Mouse (Mus musculus) heart, embryonic 13.5 days (tissue): Measurements from ENCODE around the gene Sumf1. TPM values are rescaled to one million over a fixed set of nuclear protein-coding genes. Genes with fewer than 3 reads are reported as not detected.
A peak's percentile ranks its signal among the peaks of the same experiment; 100 is the strongest.

Experiments
- ATAC-seq: fragments of 200-750 bp; cut with Nextera tagmentation; 2 replicates; pipeline ENCODE4 v1.8.0; 2017; ENCODE audit warnings: moderate TSS enrichment; ENCODE audit not compliant: insufficient number of reproducible peaks, low FRiP score, low TSS enrichment; ENCODE audit errors: extremely low read depth
- H3K27ac ChIP-seq: fragments of 300-500 bp; sonication (generic); replicated peaks from 2 replicates; pipeline ENCODE4 v1.5.1; 2015; ENCODE audit warnings: moderate library complexity, mild to moderate bottlenecking, inconsistent platforms
- H3K27me3 ChIP-seq: fragments of 300-500 bp; sonication (generic); replicated peaks from 2 replicates; pipeline ENCODE4 v1.6.1; 2015; ENCODE audit warnings: mild to moderate bottlenecking, inconsistent platforms
- H3K36me3 ChIP-seq: fragments of 300-500 bp; sonication (generic); 2 replicates; pipeline ENCODE4 v1.6.1; 2015; ENCODE audit warnings: mild to moderate bottlenecking, inconsistent platforms
- H3K4me1 ChIP-seq: fragments of 300-500 bp; sonication (generic); 2 replicates; pipeline ENCODE4 v1.6.1; 2015; ENCODE audit warnings: inconsistent platforms
- H3K4me2 ChIP-seq: fragments of 300-500 bp; sonication (generic); 2 replicates; pipeline ENCODE4 v1.6.1; 2015; ENCODE audit warnings: inconsistent platforms, mild to moderate bottlenecking, moderate library complexity
- H3K4me3 ChIP-seq: fragments of 300-500 bp; sonication (generic); 2 replicates; pipeline ENCODE4 v1.5.1; 2015; ENCODE audit warnings: moderate library complexity, mild to moderate bottlenecking, inconsistent platforms
- H3K9ac ChIP-seq: fragments of 300-500 bp; sonication (generic); 2 replicates; pipeline ENCODE4 v1.6.1; 2015; ENCODE audit warnings: inconsistent platforms, mild to moderate bottlenecking, moderate library complexity
- H3K9me3 ChIP-seq: fragments of 300-500 bp; sonication (generic); 2 replicates; pipeline ENCODE4 v1.6.1; 2016; ENCODE audit warnings: inconsistent platforms
- WGBS: fragments of 180-500 bp; shearing (Covaris S2); methylation state at CpG from one replicate; pipeline ENCODE4 v1.1.7; 2015; ENCODE audit warnings: mixed read lengths; 5-methylcytosine and 5-hydroxymethylcytosine counted together
- polyA plus RNA-seq: library from polyadenylated mRNA; unstranded; fragments of >200 nt; fragmentation: Nextera tagmentation; extraction: Ambion mirVana; gene quantifications from 2 replicates; pipeline ENCODE4 v1.2.1, GENCODE M21; 2015

Sumf1 gene
- polyA plus RNA-seq, 1 experiment from 2014 or later, result 18.9 TPM

DNA sequence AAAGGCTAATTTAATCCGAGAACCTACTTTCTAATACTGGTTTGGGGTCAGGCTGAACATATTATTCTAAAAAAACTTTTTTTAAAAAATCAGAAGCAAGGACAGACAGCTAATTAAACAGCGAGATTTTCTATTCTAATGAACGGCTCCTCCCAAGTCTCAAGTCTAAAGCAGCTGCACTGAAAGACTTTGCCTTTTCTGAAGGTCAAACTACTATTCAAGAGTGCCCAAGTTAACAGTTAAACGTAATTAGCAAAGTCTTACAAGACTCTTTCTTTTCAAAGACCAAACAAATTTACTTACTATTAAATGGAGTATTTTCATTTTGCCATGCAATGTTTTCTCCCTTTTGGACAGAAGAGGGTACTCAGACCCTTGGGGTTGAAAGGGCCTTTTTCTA, 20.8 kb upstream of the Sumf1 start:
- Histone ChIP-seq H3K36me3 (no peaks in the 10 kb centered on the region), H3K9me3 (no peaks in the 10 kb centered on the region), H3K9ac (no peak overlapping the region), H3K4me3 (no peak overlapping the region), H3K4me1 (peaks cover 15% of the 10 kb centered on the region), H3K27ac (no peak overlapping the region), H3K4me2 (no peak overlapping the region), H3K27me3 (no peaks in the 10 kb centered on the region)
- WGBS, result 66% methylated on average over 4 of the region's 4 CpGs
- no peak for ATAC-seq

DNA sequence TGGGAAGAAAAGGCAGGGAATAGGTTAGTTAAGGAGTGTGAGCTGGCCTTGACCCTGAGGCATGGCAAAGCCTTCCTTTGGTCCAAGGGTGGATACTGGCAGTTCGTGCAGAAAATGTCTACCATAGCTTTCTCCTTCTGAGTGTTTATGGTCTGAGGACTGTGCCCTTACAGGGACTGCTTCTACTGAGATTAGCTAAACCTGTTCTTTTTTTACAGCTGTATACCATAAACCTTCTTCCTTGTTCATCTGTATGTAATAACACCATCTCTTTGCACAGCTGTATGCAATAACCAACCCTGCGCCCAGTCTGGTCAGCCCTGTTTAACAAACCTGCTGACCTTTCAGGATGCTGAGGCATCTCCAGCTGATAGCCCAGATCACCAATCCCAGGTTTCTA, 18.9 kb upstream of the Sumf1 start:
- no peak overlapping the region for H3K4me2 ChIP-seq
- H3K9ac ChIP-seq, result no peak overlapping the region
- H3K36me3 ChIP-seq, result no peaks in the 10 kb centered on the region
- WGBS, result 77% methylated on average over 2 of the region's 2 CpGs
- H3K27me3 ChIP-seq, result no peaks in the 10 kb centered on the region
- H3K4me1 ChIP-seq, result peaks cover 6% of the 10 kb centered on the region
- no peak overlapping the region for H3K4me3 ChIP-seq
- ATAC-seq, result no peak
- H3K27ac ChIP-seq, result no peak overlapping the region
- H3K9me3 ChIP-seq, result no peaks in the 10 kb centered on the region

DNA sequence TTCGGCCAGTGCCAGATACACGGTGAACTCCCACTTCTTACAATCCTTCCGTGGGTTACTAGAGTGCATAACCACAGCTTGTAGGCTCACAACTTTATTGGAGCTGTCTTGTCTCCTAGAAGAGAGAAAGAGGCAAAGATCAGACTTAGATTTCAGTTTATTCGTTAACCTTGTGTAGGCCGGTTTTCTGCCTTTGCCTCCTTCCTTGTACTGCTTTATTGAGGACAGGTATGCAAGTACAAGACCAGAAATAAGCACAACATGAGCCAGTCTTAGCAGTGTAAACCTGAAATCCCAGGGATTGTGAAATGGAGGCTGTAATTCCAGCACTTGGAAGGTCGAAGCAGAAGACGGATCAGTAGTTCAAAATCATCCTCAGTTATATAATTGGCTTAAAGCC, 12.9 kb upstream of the Sumf1 start:
- no peak overlapping the region for H3K4me2 ChIP-seq
- peaks cover 6% of the 10 kb centered on the region for H3K4me1 ChIP-seq
- H3K9me3 ChIP-seq, result no peaks in the 10 kb centered on the region
- no peak overlapping the region for H3K9ac ChIP-seq
- H3K36me3 ChIP-seq, result no peaks in the 10 kb centered on the region
- ATAC-seq, result no peak
- H3K4me3 ChIP-seq, result no peak overlapping the region
- 0 out of 2 replicates have a peak, but pooled peaks cover 2% of the 10 kb centered on the region for H3K27me3 ChIP-seq
- H3K27ac ChIP-seq, result no peak overlapping the region
- WGBS, result 81% methylated on average over 7 of the region's 7 CpGs

DNA sequence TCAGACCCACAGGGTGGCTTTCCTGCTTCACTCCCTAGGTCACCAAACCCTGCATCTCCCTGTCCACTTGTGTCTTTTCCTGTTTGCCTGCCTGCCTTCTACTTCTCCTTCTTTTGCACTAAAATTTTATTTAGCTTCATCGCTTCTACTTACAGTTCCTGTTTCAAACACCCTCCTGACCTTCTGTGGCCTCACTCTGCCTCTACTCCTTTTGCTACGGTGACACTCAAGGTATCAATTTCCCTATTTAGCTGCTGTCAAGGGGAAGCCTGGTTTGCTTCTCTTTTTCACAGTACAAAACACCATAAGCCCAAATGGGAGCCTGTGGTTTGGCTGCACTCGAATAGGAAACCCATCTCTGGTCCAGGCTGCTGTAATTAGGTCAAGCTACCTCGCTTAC, 11.7 kb upstream of the Sumf1 start:
- no peak for ATAC-seq
- no peak overlapping the region for H3K27ac ChIP-seq
- H3K4me3 ChIP-seq, result no peak overlapping the region
- no peak overlapping the region for H3K9ac ChIP-seq
- no peaks in the 10 kb centered on the region for H3K36me3 ChIP-seq
- H3K4me2 ChIP-seq, result no peak overlapping the region
- 44% methylated on average over 4 of the region's 4 CpGs for WGBS
- no peaks in the 10 kb centered on the region for H3K9me3 ChIP-seq
- H3K4me1 ChIP-seq, result peaks cover 4% of the 10 kb centered on the region
- H3K27me3 ChIP-seq, result 0 out of 2 replicates have a peak, but pooled peaks cover 7% of the 10 kb centered on the region

DNA sequence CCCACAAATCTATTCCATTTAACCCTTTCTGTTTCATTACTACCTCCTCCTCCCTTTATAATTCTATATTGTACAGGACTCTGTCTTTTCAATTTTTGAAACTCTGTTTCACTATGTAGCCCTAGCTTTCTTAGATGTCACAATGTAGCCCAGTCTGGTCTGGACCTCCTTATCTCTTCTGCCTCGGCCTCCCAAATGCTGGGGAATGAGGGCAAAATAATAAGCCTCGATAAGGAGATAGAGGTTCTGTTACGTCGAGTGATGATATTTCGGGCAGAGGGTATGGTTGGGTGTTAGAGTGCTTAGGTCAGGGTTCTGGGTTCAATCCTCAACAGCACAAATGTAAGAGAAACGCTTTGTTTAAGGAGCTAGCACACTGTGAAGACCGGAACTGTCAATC, 11.3 kb upstream of the Sumf1 start:
- 67% methylated on average over 7 of the region's 7 CpGs for WGBS
- no peak overlapping the region for H3K4me3 ChIP-seq
- no peak overlapping the region for H3K9ac ChIP-seq
- no peaks in the 10 kb centered on the region for H3K36me3 ChIP-seq
- H3K9me3 ChIP-seq, result no peaks in the 10 kb centered on the region
- H3K27me3 ChIP-seq, result 0 out of 2 replicates have a peak, but pooled peaks cover 7% of the 10 kb centered on the region
- no peak overlapping the region for H3K27ac ChIP-seq
- no peak for ATAC-seq
- no peaks in the 10 kb centered on the region; the same call in 1 of the 2 replicates for H3K4me1 ChIP-seq
- H3K4me2 ChIP-seq, result no peak overlapping the region

DNA sequence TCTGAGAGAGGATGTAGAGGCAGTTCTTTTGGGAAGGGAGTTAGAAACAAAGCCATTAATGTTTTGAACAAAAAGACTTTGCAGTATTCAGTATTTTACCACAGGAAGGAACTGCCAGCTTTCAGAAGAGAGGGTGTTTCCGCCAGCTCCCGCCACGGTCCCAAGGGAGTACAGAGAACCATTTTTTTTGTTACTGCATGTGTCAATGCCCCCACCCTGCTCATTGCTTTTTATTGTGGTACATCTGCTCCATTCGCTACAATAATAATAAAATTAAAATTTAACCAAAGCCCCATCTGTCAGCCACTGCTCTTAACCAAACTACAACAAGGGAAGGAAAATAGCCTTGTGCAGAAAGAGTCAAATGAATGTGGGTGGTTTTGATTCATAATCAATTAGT, 7.2 kb upstream of the Sumf1 start:
- no peak overlapping the region for H3K4me3 ChIP-seq
- H3K27ac ChIP-seq, result no peak overlapping the region
- H3K36me3 ChIP-seq, result no peaks in the 10 kb centered on the region
- H3K27me3 ChIP-seq, result peaks cover 12% of the 10 kb centered on the region; the same call in 1 of the 2 replicates
- WGBS, result 73% methylated on average over 4 of the region's 4 CpGs
- no peak overlapping the region for H3K4me2 ChIP-seq
- no peaks in the 10 kb centered on the region for H3K4me1 ChIP-seq
- no peak overlapping the region for H3K9ac ChIP-seq
- ATAC-seq, result no peak
- no peaks in the 10 kb centered on the region for H3K9me3 ChIP-seq

DNA sequence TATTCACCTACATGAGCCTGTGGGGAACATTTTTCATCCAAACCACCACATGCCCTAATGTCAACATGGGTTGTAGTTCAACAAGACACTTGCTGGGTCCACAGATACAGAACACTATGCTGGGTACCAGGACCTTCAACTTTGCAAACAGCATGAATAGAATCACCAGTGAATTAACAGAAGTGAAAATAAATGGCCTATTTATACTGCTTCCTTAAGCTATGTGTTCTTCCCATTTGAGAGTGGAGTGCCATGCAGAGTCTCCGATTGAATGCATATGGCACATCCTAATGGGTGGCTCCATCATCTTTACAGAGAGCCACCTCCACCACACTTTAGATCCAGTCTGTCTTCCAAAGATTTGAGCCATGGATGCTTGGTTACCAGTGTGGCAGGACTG, 5.3 kb upstream of the Sumf1 start:
- ATAC-seq, result no peak
- WGBS, result 80% methylated on average over 1 of the region's 1 CpGs
- H3K4me1 ChIP-seq, result no peaks in the 10 kb centered on the region
- no peaks in the 10 kb centered on the region for H3K9me3 ChIP-seq
- no peaks in the 10 kb centered on the region for H3K36me3 ChIP-seq
- peaks cover 12% of the 10 kb centered on the region; the same call in 1 of the 2 replicates for H3K27me3 ChIP-seq
- H3K27ac ChIP-seq, result no peak overlapping the region
- H3K4me2 ChIP-seq, result no peak overlapping the region
- no peak overlapping the region for H3K9ac ChIP-seq
- H3K4me3 ChIP-seq, result no peak overlapping the region

DNA sequence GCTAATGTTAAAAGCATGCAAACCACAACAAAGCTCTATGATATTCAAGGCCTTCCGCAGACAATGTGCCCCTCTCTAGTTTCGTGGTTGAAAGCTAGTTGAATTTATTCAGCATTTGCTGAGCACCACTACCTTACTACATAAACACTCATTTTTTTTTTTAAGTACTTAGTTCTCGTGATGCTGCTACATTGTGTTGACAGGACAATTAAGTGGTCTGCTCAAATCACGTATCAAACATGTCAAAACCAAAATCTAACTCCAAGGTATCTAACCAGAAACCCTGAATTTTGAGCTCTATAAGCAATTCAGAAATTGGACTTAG, 265 bp upstream of the Sumf1 start:
- H3K27ac ChIP-seq, result no peak overlapping the region
- ATAC-seq, result no peak
- peak overlapping the region; percentile 94 for H3K4me2 ChIP-seq
- H3K4me3 ChIP-seq, result peak overlapping the region; percentile 90
- H3K9me3 ChIP-seq, result no peaks in the 10 kb centered on the region
- 18% methylated on average over 4 of the region's 4 CpGs for WGBS
- no peaks in the 10 kb centered on the region for H3K36me3 ChIP-seq
- H3K4me1 ChIP-seq, result peaks cover 9% of the 10 kb centered on the region
- peak overlapping the region; percentile 86 for H3K9ac ChIP-seq
- peaks cover 5% of the 10 kb centered on the region; the same call in 1 of the 2 replicates for H3K27me3 ChIP-seq

DNA sequence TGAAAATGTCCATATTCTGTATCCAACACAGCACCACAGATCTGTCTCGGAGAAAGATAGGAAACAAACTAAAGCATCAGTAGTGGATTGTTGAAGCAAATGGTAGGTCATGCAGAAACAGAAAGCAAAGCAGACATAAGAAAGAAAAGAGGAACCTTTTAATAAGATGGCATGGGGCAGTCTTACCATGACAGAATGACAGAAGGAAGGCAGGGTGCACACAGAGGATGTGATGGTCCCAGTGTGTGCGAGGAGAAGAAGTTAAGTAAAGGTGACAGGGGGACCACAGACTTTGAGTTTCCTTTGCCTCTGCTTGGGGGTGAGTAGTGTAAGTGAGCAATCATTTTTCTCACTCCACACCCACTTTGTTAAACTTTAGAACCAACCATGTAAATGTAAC, 6.3 kb downstream of the Sumf1 start:
- Histone ChIP-seq H3K4me2 (no peak overlapping the region), H3K9ac (no peak overlapping the region), H3K27me3 (no peaks in the 10 kb centered on the region), H3K4me1 (no peaks in the 10 kb centered on the region; the same call in 1 of the 2 replicates), H3K9me3 (no peaks in the 10 kb centered on the region), H3K4me3 (no peak overlapping the region), H3K36me3 (peaks cover 14% of the 10 kb centered on the region), H3K27ac (no peak overlapping the region)
- ATAC-seq, result no peak
- WGBS, result 84% methylated on average over 2 of the region's 2 CpGs

DNA sequence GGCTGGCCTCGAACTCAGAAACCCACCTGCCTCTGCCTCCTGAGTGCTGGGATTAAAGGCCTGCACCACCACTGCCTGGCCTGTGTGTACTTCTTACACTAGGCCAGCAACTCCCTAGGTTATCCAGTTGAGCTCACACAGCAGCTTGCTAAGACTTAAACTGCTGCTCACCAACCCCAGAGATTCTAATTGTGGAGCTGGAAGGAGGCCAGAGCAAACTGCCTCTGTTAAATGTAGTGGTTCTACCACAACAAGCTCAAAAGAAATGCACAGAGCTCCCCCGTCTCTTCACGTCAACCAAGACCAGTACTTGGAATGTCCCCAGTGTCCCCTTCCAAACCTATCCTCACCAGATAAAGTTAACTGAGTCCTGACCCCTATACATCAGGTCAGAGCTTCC, 11.2 kb downstream of the Sumf1 start:
- Histone ChIP-seq H3K27ac (no peak overlapping the region), H3K4me2 (no peak overlapping the region), H3K9ac (no peak overlapping the region), H3K27me3 (no peaks in the 10 kb centered on the region), H3K4me3 (no peak overlapping the region), H3K36me3 (peaks cover 38% of the 10 kb centered on the region), H3K4me1 (no peaks in the 10 kb centered on the region), H3K9me3 (peaks cover 4% of the 10 kb centered on the region; the same call in 1 of the 2 replicates)
- no peak for ATAC-seq
- 79% methylated on average over 3 of the region's 3 CpGs for WGBS

DNA sequence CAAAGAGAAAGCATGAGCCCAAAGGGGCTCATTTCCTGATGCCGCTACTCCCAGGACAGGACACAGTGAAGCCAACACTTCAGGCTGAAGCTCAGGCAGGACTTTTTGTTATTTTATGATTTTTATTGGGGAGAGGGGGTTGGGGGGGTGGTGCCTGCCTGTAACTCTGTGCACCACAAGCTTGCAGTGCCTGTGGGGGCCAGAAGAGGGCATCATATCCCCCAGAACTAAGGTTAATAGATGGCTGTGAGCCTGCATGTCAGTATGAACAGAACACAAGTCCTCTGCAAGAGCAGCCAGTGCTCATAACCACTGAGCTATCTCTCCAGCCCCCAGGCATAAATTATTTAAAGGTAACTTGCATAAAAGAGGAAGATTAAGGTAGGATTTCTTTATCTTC, 13.2 kb downstream of the Sumf1 start:
- Histone ChIP-seq H3K36me3 (peaks cover 38% of the 10 kb centered on the region), H3K27me3 (no peaks in the 10 kb centered on the region), H3K4me1 (no peaks in the 10 kb centered on the region), H3K9ac (no peak overlapping the region), H3K4me2 (no peak overlapping the region), H3K27ac (no peak overlapping the region), H3K9me3 (peaks cover 4% of the 10 kb centered on the region; the same call in 1 of the 2 replicates), H3K4me3 (no peak overlapping the region)
- WGBS, result 94% methylated on average over 1 of the region's 1 CpGs
- ATAC-seq, result no peak

DNA sequence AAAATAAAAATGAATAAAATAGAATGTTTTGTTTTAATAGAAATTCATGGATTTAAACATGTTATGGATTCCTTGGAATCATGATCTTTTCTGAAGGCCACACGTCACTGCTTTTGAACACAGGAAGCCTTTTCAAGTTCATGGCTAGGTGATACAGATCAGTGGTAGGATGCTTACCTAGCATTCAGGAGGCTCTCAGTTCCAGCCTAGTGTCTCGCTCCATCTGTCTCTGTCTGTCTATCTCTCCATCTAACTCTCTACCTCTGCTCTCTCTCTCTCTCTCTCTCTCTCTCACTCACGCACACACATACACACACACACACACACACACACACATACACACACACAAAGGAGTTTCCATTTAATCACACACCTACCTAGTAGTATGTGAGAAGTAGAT, 15.9 kb downstream of the Sumf1 start:
- Histone ChIP-seq H3K36me3 (peaks cover 26% of the 10 kb centered on the region), H3K27ac (no peak overlapping the region), H3K4me2 (no peak overlapping the region), H3K9ac (no peak overlapping the region), H3K4me3 (no peak overlapping the region), H3K9me3 (peaks cover 4% of the 10 kb centered on the region; the same call in 1 of the 2 replicates), H3K27me3 (no peaks in the 10 kb centered on the region), H3K4me1 (no peaks in the 10 kb centered on the region)
- 76% methylated on average over 3 of the region's 3 CpGs for WGBS
- no peak for ATAC-seq
